Mouse (Mus musculus): ENCODE results near the gene Psmb2. TPM values are rescaled to one million over a fixed set of nuclear protein-coding genes. Genes with fewer than 3 reads are reported as not detected.

Gene Psmb2
- total and polyA plus RNA-seq, 3 experiments = 201 to 433 TPM; not detected in 1

GRCm38 (mm10) chr4:126647996-126648910, 29.2 kb upstream of the Psmb2 start:
- no peak overlapping the region for H3K9ac ChIP-seq (ENCODE audit: control insufficient read depth, low read depth, low read length, poor library complexity, severe bottlenecking)
- no peaks in the 10 kb centered on the region for H3K36me3 ChIP-seq (ENCODE audit: control insufficient read depth in 1 of 2, insufficient read depth in 2 of 2, low read length in 2 of 2)
- H3K79me2 ChIP-seq (ENCODE audit: control insufficient read depth, insufficient read depth, low read length, poor library complexity) = no peaks in the 10 kb centered on the region
- no peaks in the 10 kb centered on the region for H3K27me3 ChIP-seq (ENCODE audit: control insufficient read depth in 1 of 2, insufficient read depth in 2 of 2, low read length in 2 of 2)
- no peak overlapping the region for H3K4me3 ChIP-seq (ENCODE audit: control insufficient read depth in 1 of 2, insufficient read depth in 1 of 2, low read depth in 2 of 2, low read length in 2 of 2)
- no peak for TF ChIP-seq ZMIZ1 (IDR thresholded peaks at IDR 0.05; ENCODE audit: low read depth, low read length)
- TF ChIP-seq ZKSCAN1 (IDR thresholded peaks at IDR 0.05; ENCODE audit: low read depth, low read length) = no peak
- TF ChIP-seq RAD21 (IDR thresholded peaks at IDR 0.05; ENCODE audit: low read depth, low read length) = no peak
- no peak for TF ChIP-seq MYB (IDR thresholded peaks at IDR 0.05; ENCODE audit: low read depth, low read length)
- TF ChIP-seq BHLHE40 (IDR thresholded peaks at IDR 0.05; ENCODE audit: borderline replicate concordance, low read depth, low read length) = no peak
- TF ChIP-seq GATA1 (IDR thresholded peaks at IDR 0.05; ENCODE audit: low read depth, low read length) = no peak
- no peak for TF ChIP-seq MXI1 (IDR thresholded peaks at IDR 0.05; ENCODE audit: low read depth, low read length)
- TF ChIP-seq HCFC1 (IDR thresholded peaks at IDR 0.05; ENCODE audit: low read depth, low read length) = no peak
- no peak for TF ChIP-seq POLR2AphosphoS5 (IDR thresholded peaks at IDR 0.05; ENCODE audit: borderline replicate concordance, low read depth, low read length)
- no peak for TF ChIP-seq TBP (IDR thresholded peaks at IDR 0.05; ENCODE audit: low read depth, low read length)
- TF ChIP-seq TAL1 (IDR thresholded peaks at IDR 0.05; ENCODE audit: low read length) = no peak
- TF ChIP-seq MEF2A (IDR thresholded peaks at IDR 0.05; ENCODE audit: extremely low read depth, insufficient replicate concordance, low read depth, low read length, poor library complexity, severe bottlenecking) = no peak
- TF ChIP-seq NELFE (IDR thresholded peaks at IDR 0.05; ENCODE audit: low read depth, low read length) = no peak
- no peak for TF ChIP-seq MYC (IDR thresholded peaks at IDR 0.05; ENCODE audit: low read depth, low read length)
- no peak for TF ChIP-seq ETS1 (IDR thresholded peaks at IDR 0.05; ENCODE audit: low read depth, low read length)
- no peak for TF ChIP-seq MAFK (IDR thresholded peaks at IDR 0.05; ENCODE audit: borderline replicate concordance, low read depth, low read length)
- no peak overlapping the region for H3K27ac ChIP-seq (ENCODE audit: control insufficient read depth, low read depth, low read length)
- no peak for DNase-seq (ENCODE audit: low read depth, low spot score)
- no peaks in the 10 kb centered on the region for H3K9me3 ChIP-seq (replicated peaks; ENCODE audit: insufficient read depth, low read length)
- no peaks in the 10 kb centered on the region for H3K4me1 ChIP-seq (ENCODE audit: control insufficient read depth in 1 of 2, insufficient read depth in 2 of 2, low read length in 2 of 2)

GRCm38 (mm10) chr4:126653148-126653547, 24.3 kb upstream of the Psmb2 start:
- TF ChIP-seq MAX (IDR thresholded peaks at IDR 0.05; ENCODE audit: low read length) (no peak), ZMIZ1 (IDR thresholded peaks at IDR 0.05; ENCODE audit: low read depth, low read length) (no peak), USF2 (IDR thresholded peaks at IDR 0.05; ENCODE audit: borderline replicate concordance in 1 of 2, insufficient read depth in 1 of 2, low read depth in 1 of 2, low read length in 2 of 2) (no peak), JUND (IDR thresholded peaks at IDR 0.05; ENCODE audit: low read depth, low read length) (no peak), TBP (IDR thresholded peaks at IDR 0.05; ENCODE audit: low read depth, low read length) (no peak), CHD1 (IDR thresholded peaks at IDR 0.05; ENCODE audit: low read depth, low read length) (no peak), ZC3H11A (IDR thresholded peaks at IDR 0.05; ENCODE audit: low read depth, low read length) (no peak), CTCF (IDR thresholded peaks at IDR 0.05 in 2 of 3, conservative IDR thresholded peaks at IDR 0.05 in 1 of 3; ENCODE audit: control insufficient read depth in 1 of 3, insufficient read depth in 1 of 3, low read depth in 2 of 3, low read length in 3 of 3, poor library complexity in 1 of 3, severe bottlenecking in 1 of 3) (no peak), NELFE (IDR thresholded peaks at IDR 0.05; ENCODE audit: low read depth, low read length) (no peak), POLR2AphosphoS2 (IDR thresholded peaks at IDR 0.05; ENCODE audit: low read length) (no peak), TAL1 (IDR thresholded peaks at IDR 0.05; ENCODE audit: low read length) (no peak)
- Histone ChIP-seq H3K9ac (ENCODE audit: control insufficient read depth, low read depth, low read length, poor library complexity, severe bottlenecking) (no peak overlapping the region), H3K27ac (ENCODE audit: control insufficient read depth, low read depth, low read length) (no peak overlapping the region), H3K4me1 (ENCODE audit: control insufficient read depth in 1 of 2, insufficient read depth in 2 of 2, low read length in 2 of 2) (no peaks in the 10 kb centered on the region), H3K9me3 (replicated peaks; ENCODE audit: insufficient read depth, low read length) (no peaks in the 10 kb centered on the region), H3K27me3 (ENCODE audit: control insufficient read depth in 1 of 2, insufficient read depth in 2 of 2, low read length in 2 of 2) (no peaks in the 10 kb centered on the region; a peak in 1 of 4 replicates), H3K4me3 (ENCODE audit: control insufficient read depth in 1 of 2, insufficient read depth in 1 of 2, low read depth in 2 of 2, low read length in 2 of 2) (no peak overlapping the region), H3K79me2 (ENCODE audit: control insufficient read depth, insufficient read depth, low read length, poor library complexity) (no peaks in the 10 kb centered on the region), H3K36me3 (ENCODE audit: control insufficient read depth in 1 of 2, insufficient read depth in 2 of 2, low read length in 2 of 2) (no peaks in the 10 kb centered on the region)
- no peak for DNase-seq (ENCODE audit: low read depth, low spot score)

Data from MEL (cell line).